ENCODE assay signal across 23 mouse cellular contexts in the genomic region with DNA sequence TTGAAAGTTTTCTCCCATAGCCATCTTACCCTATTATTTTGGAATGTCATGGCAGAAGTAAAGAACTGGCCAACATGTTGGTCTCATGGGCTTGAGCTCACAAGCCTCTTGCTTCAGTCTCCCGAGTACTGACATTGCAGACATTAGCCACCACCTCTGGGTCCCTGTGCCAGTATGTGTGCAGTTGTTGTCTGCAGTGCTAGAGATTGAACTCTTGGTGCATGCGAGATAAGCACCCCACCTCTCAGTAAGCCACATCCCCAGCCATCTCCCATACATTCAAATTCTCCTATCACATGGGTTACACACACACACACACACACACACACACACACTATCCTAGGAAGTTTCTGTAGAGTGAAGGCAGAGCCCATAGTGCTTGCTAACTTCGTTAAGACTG. TPM values are rescaled to one million over a fixed set of nuclear protein-coding genes. Genes with fewer than 3 reads are reported as not detected.
DNase-seq lines count a peak whose midpoint lies in the region; ATAC-seq and TF ChIP-seq lines count a peak whose summit lies in the region.
"Had no signal": no experiment of that assay in that cellular context is flagged by ENCODE, and none has a peak within 500 bp of the region (broad histone marks: within the 10 kb centered on the region; RNA-seq: fewer than 3 reads in every experiment).

No protein-coding gene starts in this region.

- no peaks in the 10 kb centered on the region for H3K4me1 ChIP-seq in stomach, embryonic 15.5 days
- H3K4me1 ChIP-seq in stomach, postnatal 0 days (replicated peaks; ENCODE audit: control insufficient read depth, insufficient read depth) = no peaks in the 10 kb centered on the region
- H3K4me1 ChIP-seq in liver, embryonic 11.5 days (replicated peaks; ENCODE audit: control insufficient read depth, insufficient read depth, low read length) = peaks cover 14% of the 10 kb centered on the region
- peaks cover 69% of the 10 kb centered on the region for H3K4me1 ChIP-seq in liver, embryonic 15.5 days (replicated peaks)
- H3K4me1 ChIP-seq in lung, postnatal 0 days (ENCODE audit: insufficient read depth, low read depth, low read length) = no peaks in the 10 kb centered on the region
- no peaks in the 10 kb centered on the region for H3K4me1 ChIP-seq in hindbrain, postnatal 0 days (ENCODE audit: insufficient read depth, low read length)
- H3K4me1 ChIP-seq: intestine, embryonic 15.5 days had no signal

- no peak for DNase-seq in stomach, postnatal 0 days (ENCODE audit: low spot score)
- no peak for DNase-seq in liver, embryonic 11.5 days (ENCODE audit: low spot score)
- DNase-seq in left cerebral cortex, postnatal 4 days = no peak
- no peak for DNase-seq in lung, postnatal 0 days (ENCODE audit: low spot score)
- no peak for DNase-seq in hindbrain, postnatal 0 days (ENCODE audit: low spot score)
- DNase-seq: adrenal gland, adult 2 months; adrenal gland, postnatal 36 days; B cell, adult 2 months; cerebellum, postnatal 14 days; gastrocnemius, postnatal 36 days; kidney, adult 2 months; kidney, postnatal 4 days; lung, embryonic 14.5 days; midbrain, embryonic 14.5 days; right cerebral cortex, postnatal 4 days; thymus, postnatal 14 days had no signal

- peak; percentile 65; the same call in 1 of the 2 replicates for ATAC-seq in stomach, embryonic 15.5 days (ENCODE audit: insufficient read depth, low FRiP score, low read depth)
- ATAC-seq in stomach, postnatal 0 days (ENCODE audit: low FRiP score, low TSS enrichment) = no peak
- ATAC-seq in liver, embryonic 11.5 days (replicated peaks; ENCODE audit: low FRiP score) = peak; percentile 92
- ATAC-seq in liver, embryonic 15.5 days (ENCODE audit: insufficient read depth) = peak; percentile 87
- no peak for ATAC-seq in lung, postnatal 0 days
- ATAC-seq in hindbrain, postnatal 0 days = no peak
- ATAC-seq: activated CD4-positive, CD25-positive, alpha-beta regulatory T cell, adult 4 months; forebrain, embryonic 14.5 days; hindbrain, embryonic 16.5 days; intestine, embryonic 15.5 days had no signal

- H3K27ac ChIP-seq in stomach, embryonic 15.5 days = no peak overlapping the region
- no peak overlapping the region for H3K27ac ChIP-seq in stomach, postnatal 0 days (replicated peaks)
- no peak overlapping the region for H3K27ac ChIP-seq in liver, embryonic 11.5 days (ENCODE audit: low read depth, low read length)
- H3K27ac ChIP-seq in liver, embryonic 15.5 days (replicated peaks) = peak overlapping the region; percentile 61
- H3K27ac ChIP-seq in lung, postnatal 0 days (ENCODE audit: low read length) = no peak overlapping the region
- no peak overlapping the region for H3K27ac ChIP-seq in hindbrain, postnatal 0 days
- H3K27ac ChIP-seq: intestine, embryonic 15.5 days had no signal

- no peak overlapping the region for H3K9ac ChIP-seq in stomach, embryonic 15.5 days
- no peak overlapping the region for H3K9ac ChIP-seq in stomach, postnatal 0 days (ENCODE audit: low read length)
- no peak overlapping the region for H3K9ac ChIP-seq in liver, embryonic 11.5 days (ENCODE audit: low read depth, low read length)
- H3K9ac ChIP-seq in liver, embryonic 15.5 days = no peak overlapping the region
- H3K9ac ChIP-seq in lung, postnatal 0 days (replicated peaks; ENCODE audit: low read depth) = no peak overlapping the region
- H3K9ac ChIP-seq in hindbrain, postnatal 0 days (replicated peaks; ENCODE audit: low read length) = no peak overlapping the region
- H3K9ac ChIP-seq: intestine, embryonic 15.5 days; lung, embryonic 14.5 days had no signal

- no peaks in the 10 kb centered on the region for H3K27me3 ChIP-seq in stomach, embryonic 15.5 days (replicated peaks)
- no peaks in the 10 kb centered on the region for H3K27me3 ChIP-seq in stomach, postnatal 0 days (ENCODE audit: control insufficient read depth, insufficient read depth, low read length)
- no peaks in the 10 kb centered on the region for H3K27me3 ChIP-seq in liver, embryonic 11.5 days (replicated peaks; ENCODE audit: control insufficient read depth, insufficient read depth, low read length)
- no peaks in the 10 kb centered on the region for H3K27me3 ChIP-seq in liver, embryonic 15.5 days
- H3K27me3 ChIP-seq in lung, postnatal 0 days (replicated peaks; ENCODE audit: insufficient read depth, low read length) = no peaks in the 10 kb centered on the region
- no peaks in the 10 kb centered on the region for H3K27me3 ChIP-seq in hindbrain, postnatal 0 days (ENCODE audit: insufficient read depth, low read length)
- H3K27me3 ChIP-seq: intestine, embryonic 15.5 days; megakaryocyte, embryonic 14.5 days had no signal

- TF ChIP-seq EP300 in stomach, postnatal 0 days (optimal IDR thresholded peaks at IDR 0.05) = no peak
- TF ChIP-seq EP300 in lung, postnatal 0 days (IDR thresholded peaks at IDR 0.05) = no peak

- no peak for TF ChIP-seq CTCF in stomach, postnatal 0 days (IDR thresholded peaks at IDR 0.05; ENCODE audit: low read depth)
- TF ChIP-seq CTCF in lung, postnatal 0 days (IDR thresholded peaks at IDR 0.05) = no peak
- no peak for TF ChIP-seq CTCF in hindbrain, postnatal 0 days (IDR thresholded peaks at IDR 0.05; ENCODE audit: low read depth)

- H3K36me3 ChIP-seq in stomach, embryonic 15.5 days = no peaks in the 10 kb centered on the region
- no peaks in the 10 kb centered on the region for H3K36me3 ChIP-seq in stomach, postnatal 0 days (ENCODE audit: control insufficient read depth, insufficient read depth, low read length)
- H3K36me3 ChIP-seq in liver, embryonic 11.5 days (ENCODE audit: control insufficient read depth, insufficient read depth, low read length) = no peaks in the 10 kb centered on the region
- H3K36me3 ChIP-seq in liver, embryonic 15.5 days (replicated peaks) = no peaks in the 10 kb centered on the region
- no peaks in the 10 kb centered on the region for H3K36me3 ChIP-seq in lung, postnatal 0 days (ENCODE audit: insufficient read depth, low read length)
- H3K36me3 ChIP-seq in hindbrain, postnatal 0 days (ENCODE audit: insufficient read depth, low read length) = no peaks in the 10 kb centered on the region
- H3K36me3 ChIP-seq: intestine, embryonic 15.5 days had no signal

- no peak overlapping the region for H3K4me2 ChIP-seq in stomach, embryonic 15.5 days
- no peak overlapping the region for H3K4me2 ChIP-seq in stomach, postnatal 0 days (replicated peaks; ENCODE audit: low read depth)
- H3K4me2 ChIP-seq in liver, embryonic 11.5 days = no peak overlapping the region
- peak overlapping the region; percentile 37 for H3K4me2 ChIP-seq in liver, embryonic 15.5 days
- no peak overlapping the region for H3K4me2 ChIP-seq in lung, postnatal 0 days (replicated peaks; ENCODE audit: low read depth, low read length)
- H3K4me2 ChIP-seq in hindbrain, postnatal 0 days (ENCODE audit: low read depth, low read length) = no peak overlapping the region
- H3K4me2 ChIP-seq: intestine, embryonic 15.5 days; lung, embryonic 14.5 days had no signal

- WGBS in stomach, embryonic 15.5 days = 75% methylated on average over 3 of the region's 3 CpGs
- WGBS in stomach, postnatal 0 days = 82% methylated on average over 3 of the region's 3 CpGs
- WGBS in liver, embryonic 11.5 days = 57% methylated on average over 3 of the region's 3 CpGs
- 24% methylated on average over 3 of the region's 3 CpGs for WGBS in liver, embryonic 15.5 days (ENCODE audit: insufficient replicate concordance)
- WGBS in lung, postnatal 0 days = 84% methylated on average over 3 of the region's 3 CpGs
- WGBS in hindbrain, postnatal 0 days = 83% methylated on average over 3 of the region's 3 CpGs

- no peaks in the 10 kb centered on the region for H3K9me3 ChIP-seq in stomach, embryonic 15.5 days
- H3K9me3 ChIP-seq in stomach, postnatal 0 days (ENCODE audit: control insufficient read depth, low read length) = no peaks in the 10 kb centered on the region
- H3K9me3 ChIP-seq in liver, embryonic 11.5 days (ENCODE audit: control insufficient read depth, low read length) = no peaks in the 10 kb centered on the region
- peaks cover 6% of the 10 kb centered on the region; the same call in 1 of the 2 replicates for H3K9me3 ChIP-seq in liver, embryonic 15.5 days (replicated peaks)
- H3K9me3 ChIP-seq in lung, postnatal 0 days (ENCODE audit: low read length) = no peaks in the 10 kb centered on the region
- no peaks in the 10 kb centered on the region for H3K9me3 ChIP-seq in hindbrain, postnatal 0 days (ENCODE audit: low read length)
- H3K9me3 ChIP-seq: intestine, embryonic 15.5 days had no signal

- intact Hi-C loops in left cerebral cortex, postnatal 4 days (cut with DNase I) = no loop called here

- no peak overlapping the region for H3K4me3 ChIP-seq in stomach, embryonic 15.5 days (replicated peaks)
- no peak overlapping the region for H3K4me3 ChIP-seq in stomach, postnatal 0 days (ENCODE audit: low read depth, low read length)
- no peak overlapping the region for H3K4me3 ChIP-seq in liver, embryonic 11.5 days (ENCODE audit: low read depth, low read length)
- H3K4me3 ChIP-seq in liver, embryonic 15.5 days (replicated peaks) = no peak overlapping the region
- no peak overlapping the region for H3K4me3 ChIP-seq in lung, postnatal 0 days (ENCODE audit: low read depth, low read length)
- H3K4me3 ChIP-seq in hindbrain, postnatal 0 days (ENCODE audit: low read length) = no peak overlapping the region
- H3K4me3 ChIP-seq: intestine, embryonic 15.5 days; megakaryocyte, embryonic 14.5 days had no signal

RNA-seq across cellular contexts. Expression of a gene that starts 7.3 kb away (rescaled TPM):
- 35.2 and 50.5 TPM in 2 replicates for polyA plus RNA-seq in stomach, embryonic 15.5 days (2015; fragmentation: Nextera tagmentation; extraction: Ambion mirVana)
- polyA plus RNA-seq in stomach, postnatal 0 days (2015; fragmentation: Nextera tagmentation; extraction: Ambion mirVana) = 38.7 and 40.3 TPM in 2 replicates
- 200 and 221 TPM in 2 replicates for polyA plus RNA-seq in liver, embryonic 11.5 days (2014; fragmentation: Nextera tagmentation; extraction: Ambion mirVana)
- 265 and 273 TPM in 2 replicates for polyA plus RNA-seq in liver, embryonic 15.5 days (2015; fragmentation: Nextera tagmentation; extraction: Ambion mirVana)
- 10 to 100 TPM; 16.2 to 17.5 TPM for total RNA-seq in left cerebral cortex, postnatal 4 days (2021)
- polyA plus RNA-seq in lung, postnatal 0 days (2015; fragmentation: Nextera tagmentation; extraction: Ambion mirVana) = 23.8 and 26.0 TPM in 2 replicates
- total RNA-seq in hindbrain, postnatal 0 days (2014; rRNA removed) = 21.7 and 27.9 TPM in 2 replicates
- 41.5 and 43.3 TPM in 2 replicates for polyA plus RNA-seq in hindbrain, postnatal 0 days (2015; fragmentation: Nextera tagmentation; extraction: Ambion mirVana)
- polyA plus RNA-seq: activated CD4-positive, CD25-positive, alpha-beta regulatory T cell, adult 4 months had no signal

Comparison
In these comparisons a context has a peak if more than half of its experiments do, and no peak if none do; other contexts are left out.
1. ATAC-seq: peak in stomach, embryonic 15.5 days (single experiment), liver, embryonic 11.5 days (single experiment) and liver, embryonic 15.5 days (single experiment); none in stomach, postnatal 0 days (single experiment), lung, postnatal 0 days (single experiment) and hindbrain, postnatal 0 days (single experiment).